Mouse (Mus musculus) CH12.LX (cell line): ENCODE data around the gene Gpr183. TPM values are rescaled to one million over a fixed set of nuclear protein-coding genes. Genes with fewer than 3 reads are reported as not detected.

ENCODE experiments used
- DNase-seq: peaks from one replicate; pipeline ENCODE4 v3.0.0-alpha.2; 2013; ENCODE audit errors: extremely low read depth
- H3K27ac ChIP-seq: 2 replicates; pipeline ENCODE4 v1.5.1; 2012; ENCODE audit warnings: low read depth, mild to moderate bottlenecking, control low read depth, moderate library complexity; ENCODE audit not compliant: insufficient read depth
- H3K27me3 ChIP-seq: replicated peaks from 2 replicates; pipeline ENCODE3; 2012; ENCODE audit warnings: inconsistent platforms
- H3K36me3 ChIP-seq, 2 experiments: replicated peaks in 1 of 2; 2 replicates each; pipeline versions ENCODE3 to v1.6.1; 2012; ENCODE audit warnings: inconsistent platforms in 1 of 2, low read length in 1 of 2, mild to moderate bottlenecking in 1 of 2, mixed read lengths in 1 of 2, moderate library complexity in 1 of 2; ENCODE audit not compliant: control insufficient read depth in 1 of 2, insufficient read depth in 1 of 2
- H3K4me1 ChIP-seq, 2 experiments: 2 replicates each; pipeline ENCODE4 v1.6.1; 2012; ENCODE audit warnings: inconsistent platforms in 1 of 2, moderate library complexity in 1 of 2; ENCODE audit not compliant: insufficient read depth in 2 of 2, control insufficient read depth in 1 of 2
- H3K4me2 ChIP-seq: 2 replicates; pipeline ENCODE4 v1.6.1; 2012; ENCODE audit warnings: low read depth, mild to moderate bottlenecking, control low read depth; ENCODE audit not compliant: poor library complexity, insufficient read depth, severe bottlenecking
- H3K4me3 ChIP-seq, 3 experiments: fragments of 150-350 bp in 1 of 3; sonication (generic) in 1 of 3; replicated peaks in 1 of 3; 2 replicates each; pipeline versions ENCODE3 to v1.5.1; 2011 to 2012; ENCODE audit warnings: low read depth in 2 of 3, low read length in 2 of 3, mild to moderate bottlenecking in 2 of 3, moderate library complexity in 2 of 3, control low read depth in 1 of 3, improper control_type of control experiment in 1 of 3, inconsistent platforms in 1 of 3, mixed read lengths in 1 of 3; ENCODE audit not compliant: poor library complexity in 1 of 3
- H3K79me2 ChIP-seq: replicated peaks from 2 replicates; pipeline ENCODE4 v1.6.1; 2012; ENCODE audit warnings: mild to moderate bottlenecking, moderate library complexity; ENCODE audit not compliant: control insufficient read depth, poor library complexity, insufficient read depth, severe bottlenecking; ENCODE audit errors: extremely low read depth
- H3K9ac ChIP-seq: 2 replicates; pipeline ENCODE4 v1.6.1; 2012; ENCODE audit warnings: low read depth, mild to moderate bottlenecking, control low read depth, moderate library complexity; ENCODE audit not compliant: insufficient read depth
- H3K9me3 ChIP-seq: replicated peaks from 2 replicates; pipeline ENCODE3; 2012; ENCODE audit warnings: low read length, inconsistent platforms, mixed read lengths
- BHLHE40 ChIP-seq: IDR thresholded peaks from 2 replicates; pipeline ENCODE4 v1.6.1; 2011; ENCODE audit warnings: mild to moderate bottlenecking, low read depth, low read length, improper control_type of control experiment
- CHD1 ChIP-seq: IDR thresholded peaks from 2 replicates; pipeline ENCODE4 v1.6.1; 2012; ENCODE audit warnings: low read depth, low read length, improper control_type of control experiment, inconsistent platforms
- CTCF ChIP-seq, 2 experiments: IDR thresholded peaks in 1 of 2; conservative IDR thresholded peaks in 1 of 2; 2 replicates each; pipeline ENCODE4 v1.5.1; 2011 to 2012; ENCODE audit warnings: low read depth in 2 of 2, low read length in 2 of 2, improper control_type of control experiment in 1 of 2, inconsistent platforms in 1 of 2, mild to moderate bottlenecking in 1 of 2, moderate library complexity in 1 of 2
- E2F4 ChIP-seq: IDR thresholded peaks from 2 replicates; pipeline ENCODE4 v1.6.1; 2011; ENCODE audit warnings: low read depth, low read length, improper control_type of control experiment; ENCODE audit not compliant: insufficient replicate concordance
- ELF1 ChIP-seq: IDR thresholded peaks from 2 replicates; pipeline ENCODE4 v1.6.1; 2014; ENCODE audit warnings: low read depth, mild to moderate bottlenecking, inconsistent platforms, low read length, improper control_type of control experiment
- EP300 ChIP-seq: IDR thresholded peaks from 2 replicates; pipeline ENCODE4 v1.6.1; 2011; ENCODE audit warnings: low read length, improper control_type of control experiment
- ETS1 ChIP-seq: conservative IDR thresholded peaks from 2 replicates; pipeline ENCODE4 v1.6.1; 2012; ENCODE audit warnings: low read depth, mild to moderate bottlenecking, inconsistent platforms, low read length, improper control_type of control experiment, moderate library complexity
- HCFC1 ChIP-seq: IDR thresholded peaks from 2 replicates; pipeline ENCODE4 v1.6.1; 2012; ENCODE audit warnings: low read depth, mild to moderate bottlenecking, inconsistent platforms, low read length, improper control_type of control experiment
- JUND ChIP-seq: conservative IDR thresholded peaks from 2 replicates; pipeline ENCODE4 v1.6.1; 2011; ENCODE audit warnings: low read depth, low read length, improper control_type of control experiment
- MAFK ChIP-seq: IDR thresholded peaks from 2 replicates; pipeline ENCODE4 v1.6.1; 2011; ENCODE audit warnings: low read length, improper control_type of control experiment; ENCODE audit not compliant: insufficient replicate concordance
- MAX ChIP-seq: IDR thresholded peaks from 2 replicates; pipeline ENCODE4 v1.6.1; 2011; ENCODE audit warnings: low read length, improper control_type of control experiment
- MAZ ChIP-seq: IDR thresholded peaks from 2 replicates; pipeline ENCODE4 v1.6.1; 2012; ENCODE audit warnings: low read depth, mild to moderate bottlenecking, inconsistent platforms, low read length, improper control_type of control experiment, moderate library complexity
- MEF2A ChIP-seq: IDR thresholded peaks from 2 replicates; pipeline ENCODE4 v1.6.1; 2014; ENCODE audit warnings: low read depth, mild to moderate bottlenecking, inconsistent platforms, low read length, improper control_type of control experiment, borderline replicate concordance
- PAX5 ChIP-seq: IDR thresholded peaks from 2 replicates; pipeline ENCODE4 v1.6.1; 2012; ENCODE audit warnings: low read length, inconsistent platforms, mixed read lengths
- POLR2AphosphoS2 ChIP-seq: IDR thresholded peaks from 2 replicates; pipeline ENCODE4 v1.6.1; 2011; ENCODE audit warnings: low read depth, low read length, improper control_type of control experiment
- SIN3A ChIP-seq: IDR thresholded peaks from 2 replicates; pipeline ENCODE4 v1.6.1; 2012; ENCODE audit warnings: low read length, improper control_type of control experiment, inconsistent platforms
- TBP ChIP-seq: conservative IDR thresholded peaks from 2 replicates; pipeline ENCODE4 v1.6.1; 2011; ENCODE audit warnings: low read depth, low read length, improper control_type of control experiment
- USF1 ChIP-seq: IDR thresholded peaks from 2 replicates; pipeline ENCODE4 v1.6.1; 2014; ENCODE audit warnings: low read depth, mild to moderate bottlenecking, inconsistent platforms, low read length, improper control_type of control experiment
- ZC3H11A ChIP-seq: IDR thresholded peaks from 2 replicates; pipeline ENCODE4 v1.6.1; 2012; ENCODE audit warnings: low read depth, mild to moderate bottlenecking, inconsistent platforms, low read length, improper control_type of control experiment
- ZKSCAN1 ChIP-seq: IDR thresholded peaks from 2 replicates; pipeline ENCODE4 v1.6.1; 2012; ENCODE audit warnings: low read depth, inconsistent platforms, low read length, improper control_type of control experiment, borderline replicate concordance
- ZMIZ1 ChIP-seq: IDR thresholded peaks from 2 replicates; pipeline ENCODE4 v1.6.1; 2012; ENCODE audit warnings: low read depth, mild to moderate bottlenecking, inconsistent platforms, low read length, improper control_type of control experiment
- ZNF384 ChIP-seq: IDR thresholded peaks from 2 replicates; pipeline ENCODE4 v1.6.1; 2012; ENCODE audit warnings: low read depth, low read length, improper control_type of control experiment, inconsistent platforms
- dilution Hi-C: fragments of 300-500 bp; cut with MboI; formaldehyde crosslinking; loops from 2 replicates; pipeline ENCODE4 v1.14.3; 2020; ENCODE audit warnings: low sequenced_read_pairs; ENCODE audit not compliant: extremely low pct_unique_long_range_greater_than_20kb, extremely low pct_ligation_motif_present
- in situ Hi-C: fragments of 300-500 bp; cut with MboI; formaldehyde crosslinking; loops from 3 replicates; pipeline ENCODE4 v1.14.3; 2019; ENCODE audit warnings: low sequenced_read_pairs, low pct_ligation_motif_present, low pct_unique_long_range_greater_than_20kb, mixed read lengths
- polyA plus RNA-seq: library from polyadenylated mRNA; unstranded; fragments of >175 nt; gene quantifications from 2 replicates; pipeline ENCODE4 v1.2.1, GENCODE M21; 2012; ENCODE audit warnings: low read depth; ENCODE audit not compliant: insufficient read length
- total RNA-seq, 2 experiments: library from RNA; depleted of rRNA; stranded (reverse); fragments of 300-350 nt in 1 of 2; fragments of >200 nt in 1 of 2; gene quantifications; 2 replicates each; pipeline ENCODE4 v1.2.3; 2012 to 2014

Gpr183 gene
- total and polyA plus RNA-seq, 3 experiments, result 3.6 to 16.3 (median 8.3) TPM

DNA sequence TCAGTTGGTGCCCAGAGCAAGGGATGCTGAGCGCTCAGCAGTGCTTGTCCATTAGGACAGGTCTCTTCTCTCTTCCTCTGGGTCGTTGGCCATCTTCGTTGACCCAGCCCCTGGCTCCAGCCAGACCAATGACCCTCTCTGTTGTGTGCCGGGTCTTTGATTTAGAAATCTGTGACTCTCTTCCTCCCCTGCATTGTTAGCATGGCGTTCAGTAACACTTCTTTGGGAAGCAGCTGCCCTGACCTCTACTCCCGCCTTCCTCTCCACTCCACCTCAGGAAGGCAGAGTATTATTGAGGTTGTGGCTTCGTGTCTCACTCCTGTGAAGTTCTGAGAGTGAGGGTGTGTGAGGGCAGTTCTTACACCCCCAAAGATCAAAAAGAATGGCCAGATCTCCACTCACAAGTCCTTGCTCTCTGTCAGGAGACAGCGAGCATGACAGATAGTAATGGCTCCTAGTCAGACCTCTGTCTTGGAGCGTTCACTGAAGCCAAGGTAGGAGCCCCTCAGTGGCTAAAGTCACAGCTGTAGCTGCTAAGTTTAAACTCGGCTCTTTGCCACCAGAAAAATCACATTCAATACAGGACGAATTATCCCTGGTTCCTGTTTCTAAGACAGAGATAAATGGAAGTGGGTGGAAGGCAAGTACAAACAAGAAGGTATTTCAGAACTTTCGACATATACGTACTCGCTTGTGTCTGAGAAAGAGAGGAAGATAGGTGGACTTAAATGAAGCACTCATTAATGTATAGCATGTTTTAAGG, 2.7 kb downstream of the Gpr183 start:
- Histone ChIP-seq H3K4me2 (0 out of 2 replicates have a peak overlapping the region, but pooled peaks have one; percentile 12), H3K27ac (peak overlapping the region; percentile 66)
- in situ Hi-C loops, result no loop called here

DNA sequence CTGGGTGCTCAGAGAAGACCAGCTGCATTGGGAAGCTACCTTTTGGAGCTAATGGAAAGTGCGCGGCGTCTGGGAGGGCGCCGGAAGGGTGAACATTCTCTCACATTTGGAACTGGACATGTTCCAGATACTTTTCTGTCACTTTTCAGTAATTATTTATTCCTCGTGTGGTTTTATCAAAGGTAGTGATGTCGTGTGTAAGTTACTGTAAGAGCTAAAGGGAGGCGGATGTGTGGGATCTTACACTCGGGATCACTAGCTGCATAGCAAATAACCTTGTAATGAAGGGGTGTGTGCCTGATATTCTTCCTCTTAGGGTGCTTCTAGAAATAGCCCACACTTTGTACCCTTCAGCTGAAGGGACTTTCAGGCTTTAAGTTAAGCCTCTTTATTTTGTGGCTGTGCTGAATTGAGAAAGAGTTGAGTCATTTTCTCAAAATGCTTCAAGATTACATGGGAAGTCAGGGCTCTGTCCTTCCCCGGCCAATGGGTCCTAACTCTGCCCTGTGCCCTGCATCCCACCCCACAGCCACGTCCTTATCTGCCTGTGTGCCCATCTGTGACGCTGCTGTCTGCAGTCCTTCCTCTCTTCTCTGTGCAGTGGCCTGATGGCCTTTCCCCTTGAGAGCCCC, 3.4 kb downstream of the Gpr183 start:
- Histone ChIP-seq H3K27ac (peak overlapping the region; percentile 66), H3K79me2 (peaks cover 3% of the 10 kb centered on the region; the same call in 1 of the 2 replicates), H3K9me3 (no peaks in the 10 kb centered on the region), H3K36me3 (peaks cover 0 to 22% of the 10 kb centered on the region in 2 experiments), H3K27me3 (no peaks in the 10 kb centered on the region), H3K9ac (no peak overlapping the region), H3K4me3 (peak overlapping the region in 2 of 3 experiments; percentile 10 to 31), H3K4me1 (peaks cover 38 to 76% of the 10 kb centered on the region in 2 experiments), H3K4me2 (peak overlapping the region; percentile 51)
- in situ Hi-C loops (no loop called here), dilution Hi-C loops (no loop called here)
- no peak for TF ChIP-seq ZMIZ1
- TF ChIP-seq PAX5, result no peak
- peak; percentile 40 for TF ChIP-seq ETS1
- TF ChIP-seq MEF2A, result peak; percentile 86
- no peak for TF ChIP-seq BHLHE40
- DNase-seq, result no peak

More for the DNA sequence above, 2.7 kb downstream of the Gpr183 start:
- Histone ChIP-seq H3K4me3 (peak overlapping the region; percentile 10 to 70 (median 31)), H3K9ac (no peak overlapping the region), H3K27me3 (no peaks in the 10 kb centered on the region), H3K9me3 (no peaks in the 10 kb centered on the region), H3K79me2 (peaks cover 3% of the 10 kb centered on the region), H3K4me1 (peaks cover 38 to 74% of the 10 kb centered on the region in 2 experiments), H3K36me3 (peaks cover 0 to 20% of the 10 kb centered on the region in 2 experiments)
- DNase-seq, result no peak
- TF ChIP-seq MAZ (no peak), TBP (no peak)
- dilution Hi-C loops, result no loop called here

DNA sequence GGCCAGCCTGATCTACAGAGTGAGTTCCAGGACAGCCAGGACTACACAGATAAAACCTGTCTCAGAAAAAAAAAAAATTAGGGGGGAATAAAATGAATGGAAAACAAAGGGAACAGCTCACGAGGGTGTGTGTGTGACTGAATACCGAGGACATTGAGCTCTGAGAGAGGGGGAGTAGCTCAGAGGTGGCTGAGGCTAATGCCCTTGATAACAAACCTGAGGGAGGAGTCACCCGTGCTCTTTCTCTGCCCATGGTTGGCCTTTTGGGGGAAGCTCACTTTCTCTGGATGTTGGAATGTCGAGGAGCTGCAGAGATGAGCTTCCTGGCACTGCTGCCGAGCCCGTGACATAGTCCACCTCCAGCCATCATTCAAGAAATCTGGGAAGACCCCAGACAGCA, 4.0 kb downstream of the Gpr183 start:
- Histone ChIP-seq H3K9me3 (no peaks in the 10 kb centered on the region), H3K36me3 (peaks cover 0 to 23% of the 10 kb centered on the region in 2 experiments), H3K4me1 (peaks cover 38 to 82% of the 10 kb centered on the region in 2 experiments), H3K4me2 (peak overlapping the region; percentile 51; the same call in 1 of the 2 replicates), H3K27me3 (no peaks in the 10 kb centered on the region), H3K27ac (peak overlapping the region; percentile 13; the same call in 1 of the 2 replicates), H3K4me3 (peak overlapping the region in 1 of 3 experiments; percentile 8), H3K79me2 (peaks cover 3% of the 10 kb centered on the region; the same call in 1 of the 2 replicates), H3K9ac (no peak overlapping the region)
- no peak for DNase-seq
- TF ChIP-seq PAX5 (no peak), BHLHE40 (no peak), ZKSCAN1 (no peak), HCFC1 (no peak), ELF1 (no peak), MAZ (no peak), CTCF (conservative IDR thresholded peaks at IDR 0.05 in 1 of 2, IDR thresholded peaks at IDR 0.05 in 1 of 2; ENCODE audit: low read depth in 2 of 2, low read length in 2 of 2) (no peak), SIN3A (no peak), MAX (no peak), E2F4 (no peak), JUND (no peak), USF1 (no peak), ZNF384 (no peak), TBP (no peak), POLR2AphosphoS2 (no peak), EP300 (no peak), MAFK (no peak), CHD1 (no peak), ZC3H11A (no peak)
- in situ Hi-C loops, result no loop called here
- dilution Hi-C loops, result no loop called here
